Mouse (Mus musculus): Measurements from ENCODE around the gene Rnd1.

The Rnd1 gene

DNA sequence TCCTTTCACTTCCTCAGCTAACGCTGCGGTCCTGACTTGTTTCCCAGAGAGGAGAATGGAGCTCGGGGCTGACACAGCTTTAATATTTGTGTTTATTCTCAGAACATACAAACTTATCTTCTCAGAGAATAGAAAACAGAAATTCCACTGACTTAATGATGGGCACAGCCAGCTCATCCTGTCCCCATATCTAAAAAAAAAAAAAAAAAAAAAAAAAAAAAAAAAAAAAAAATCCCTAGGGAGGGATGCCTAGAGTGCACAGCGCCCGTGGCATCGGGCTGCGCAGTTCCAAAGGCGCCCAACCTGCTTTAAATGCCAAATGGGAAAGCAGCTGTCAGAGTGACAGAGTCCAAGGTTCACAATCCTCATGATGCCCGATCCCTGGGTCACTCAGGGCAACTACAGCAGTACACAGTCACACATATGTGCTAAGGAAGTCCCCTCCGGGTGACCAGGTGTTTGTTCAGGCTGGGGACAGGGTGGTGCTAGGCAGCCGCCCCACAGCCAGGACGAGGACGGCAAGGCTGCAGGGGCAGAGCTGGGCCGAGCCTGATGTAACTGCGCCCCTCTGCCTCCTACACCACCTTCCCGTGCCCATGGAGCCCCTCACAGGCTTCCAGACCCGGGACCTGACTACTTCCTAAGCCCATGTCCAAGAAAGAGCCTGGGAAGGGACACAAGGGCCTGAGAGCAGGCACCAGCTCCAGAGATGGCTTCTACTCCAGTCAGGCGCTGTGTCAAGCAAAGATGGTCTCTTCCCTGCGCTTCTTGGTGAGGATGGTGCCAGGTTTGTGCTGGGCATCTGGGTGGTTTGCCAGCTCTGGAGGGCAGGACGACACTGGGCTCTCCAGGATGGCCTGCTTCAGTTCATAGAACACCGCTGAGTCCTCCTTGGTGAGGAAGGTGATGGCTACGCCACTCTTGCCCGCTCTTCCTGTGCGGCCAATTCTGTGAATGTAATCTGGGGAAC lies 31.9 kb downstream of the Rnd1 start:
- in situ Hi-C loops (cut with MboI; ENCODE audit: unreplicated experiment in 2 of 2): no loop called here

DNA sequence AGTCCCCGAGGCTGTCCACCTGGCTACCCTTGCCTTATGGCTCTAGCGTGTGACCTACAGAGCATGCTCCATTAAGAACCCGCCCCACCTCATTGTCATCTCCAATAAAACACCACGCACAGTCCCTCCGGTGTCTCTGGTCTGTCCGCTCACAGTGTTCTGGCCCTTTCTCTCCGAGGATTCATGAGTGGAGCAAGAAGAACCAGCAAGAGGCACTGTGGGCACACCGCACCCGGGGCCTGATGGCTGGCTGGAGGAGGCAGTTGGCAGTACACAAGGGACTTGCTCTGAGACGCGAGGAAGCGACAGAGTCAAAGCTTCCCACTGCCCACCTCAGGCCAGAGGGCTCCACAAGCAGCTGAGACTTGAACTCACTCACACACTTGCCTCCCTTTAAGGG lies 32.9 kb downstream of the Rnd1 start:
- in situ Hi-C loops (cut with MboI; ENCODE audit: unreplicated experiment in 2 of 2): no loop called here

DNA sequence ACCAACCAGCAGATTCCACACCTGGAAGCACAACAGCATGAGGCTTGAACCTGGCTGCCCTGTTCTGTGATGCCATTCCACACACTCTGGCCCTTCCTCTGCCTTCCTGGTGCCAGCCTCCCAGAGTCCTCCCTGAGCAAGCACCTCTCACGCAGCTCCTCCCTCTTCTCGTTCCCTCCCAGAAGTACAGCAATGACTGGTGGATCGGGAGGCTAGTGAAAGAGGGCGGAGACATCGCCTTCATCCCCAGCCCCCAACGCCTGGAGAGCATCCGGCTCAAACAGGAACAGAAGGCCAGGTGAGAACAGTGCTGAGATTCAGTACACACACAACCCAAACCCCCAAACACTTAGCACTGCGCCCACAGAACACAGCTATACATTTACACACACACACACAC lies 37.1 kb downstream of the Rnd1 start:
- in situ Hi-C loops (cut with MboI; ENCODE audit: unreplicated experiment in 2 of 2): no loop called here

DNA sequence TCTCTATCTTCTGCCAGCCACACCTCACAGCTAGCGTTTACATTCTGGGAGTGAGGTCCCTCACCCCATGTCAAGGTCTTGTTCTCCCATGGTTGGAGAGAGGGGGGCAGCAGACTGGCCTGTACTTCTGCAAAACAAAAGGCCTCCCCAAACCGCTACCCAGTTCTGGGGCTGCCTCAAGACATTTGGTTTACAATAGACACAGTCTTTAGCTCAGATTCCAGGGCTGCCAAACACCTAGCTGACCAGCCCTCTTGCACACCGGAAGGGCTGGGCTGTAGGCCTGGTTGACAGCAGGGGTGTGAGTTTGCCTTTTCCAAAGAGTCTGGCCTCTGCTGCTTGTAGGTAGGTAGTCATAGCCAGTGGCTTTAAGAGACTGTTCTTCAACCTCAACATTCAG lies 40.1 kb downstream of the Rnd1 start:
- in situ Hi-C loops (cut with MboI; ENCODE audit: unreplicated experiment in 2 of 2): no loop called here

DNA sequence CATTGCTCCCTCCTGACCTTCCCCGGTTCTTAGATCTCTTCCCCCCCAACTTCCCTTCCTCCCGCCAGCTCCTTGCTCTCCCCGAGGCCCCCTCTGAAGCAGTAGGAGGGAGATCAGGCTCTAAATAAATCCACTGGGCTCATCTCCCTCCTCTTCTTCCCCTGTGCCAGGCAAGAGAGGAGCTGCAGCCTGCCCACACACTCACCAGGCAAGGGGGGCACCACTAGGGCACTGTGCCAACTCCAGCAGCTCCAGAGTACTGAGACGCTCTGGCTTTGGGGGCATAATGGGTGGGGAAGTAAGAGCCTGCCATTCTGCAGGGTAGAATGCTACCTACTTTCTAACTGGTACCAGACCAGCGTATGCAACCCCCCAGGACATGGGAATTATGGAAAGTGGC lies 40.7 kb downstream of the Rnd1 start:
- in situ Hi-C loops (cut with MboI; ENCODE audit: unreplicated experiment in 2 of 2): no loop called here

DNA sequence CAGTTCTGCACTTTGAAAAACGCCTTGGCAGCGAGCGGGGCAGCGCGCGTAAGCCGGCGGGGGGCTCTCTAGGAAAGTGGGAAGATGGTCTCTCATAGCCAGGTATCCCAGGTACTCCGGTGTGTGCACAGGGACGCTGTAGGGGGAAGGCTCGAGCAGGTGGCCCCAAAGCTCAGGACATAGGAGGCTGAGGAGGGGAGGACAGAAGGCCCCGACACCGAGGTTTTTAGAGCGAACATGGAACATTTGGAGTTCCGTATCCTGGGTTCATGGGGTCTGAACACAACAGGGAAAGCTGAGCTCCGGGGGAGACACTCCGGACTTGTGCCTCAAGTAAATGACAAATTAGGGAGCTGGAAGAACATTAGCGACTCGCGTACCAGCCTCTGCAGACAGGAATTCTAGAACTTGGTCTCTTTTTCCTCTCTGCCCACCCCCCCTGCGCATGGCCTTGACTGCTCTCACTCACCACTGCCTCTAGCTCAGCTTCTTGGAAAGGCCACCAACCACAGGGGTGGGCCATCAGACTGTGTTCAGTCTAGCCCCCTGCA lies 41.9 kb downstream of the Rnd1 start:
- in situ Hi-C loops (cut with MboI; ENCODE audit: unreplicated experiment in 2 of 2): no loop called here

DNA sequence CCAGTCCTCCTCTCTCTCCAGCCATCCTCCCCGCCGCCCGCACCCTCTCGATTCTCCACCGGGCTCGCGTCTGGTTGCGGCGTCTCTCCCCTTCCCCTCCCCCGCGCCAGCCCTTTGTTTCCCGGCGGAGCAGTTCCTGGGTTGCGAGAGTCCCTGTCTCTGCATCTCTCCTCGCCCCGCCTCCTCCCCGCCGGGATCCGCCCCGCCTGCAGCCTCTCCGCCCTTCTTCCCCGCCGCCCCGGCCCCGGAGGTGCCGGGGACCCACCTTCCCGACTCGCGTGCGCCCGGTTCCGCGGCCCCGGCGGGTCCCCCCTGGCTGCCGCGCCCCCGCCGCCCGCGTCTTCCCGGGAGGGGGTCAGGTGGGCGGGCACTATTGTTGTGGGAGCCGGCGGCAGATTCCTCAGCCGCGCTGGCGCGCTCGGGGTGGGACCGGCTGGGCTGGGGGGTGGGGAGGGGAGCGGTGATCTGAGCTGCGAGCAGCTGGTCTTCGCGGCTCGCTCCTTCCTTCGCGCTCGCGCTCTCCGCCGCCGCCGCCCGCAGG lies 42.6 kb downstream of the Rnd1 start:
- in situ Hi-C loops (cut with MboI; ENCODE audit: unreplicated experiment in 2 of 2): no loop called here

DNA sequence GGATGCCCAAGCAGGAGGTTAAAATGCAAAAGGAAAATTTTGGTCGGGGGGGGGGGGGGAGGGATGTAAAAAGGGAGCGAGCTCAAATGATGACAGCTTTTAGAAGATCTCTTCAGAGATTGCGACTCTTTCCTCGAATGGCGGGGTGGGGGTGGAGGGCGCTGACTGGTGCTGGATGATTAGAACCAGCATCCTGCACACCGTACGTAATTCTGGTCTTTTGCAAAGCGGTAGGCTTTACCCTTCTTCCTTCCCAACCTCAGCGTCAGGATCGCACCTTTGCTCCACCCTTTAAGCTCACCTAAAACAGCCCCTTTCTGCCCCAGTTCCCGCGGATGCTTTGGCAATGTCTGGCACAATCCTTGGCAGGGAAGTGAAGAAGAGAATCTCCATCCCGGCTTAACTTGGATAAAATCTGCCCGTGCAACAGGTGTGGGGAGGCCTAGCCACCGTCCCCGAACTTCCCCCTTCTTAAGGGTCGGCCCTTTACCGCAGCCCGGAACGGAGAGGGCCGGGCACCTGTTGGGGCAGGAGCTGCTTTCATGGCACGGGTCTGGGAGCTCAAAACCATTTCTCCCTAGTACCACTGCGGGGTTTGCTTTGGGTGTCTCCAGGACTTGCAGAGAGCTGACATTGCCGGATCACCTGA lies 43.3 kb downstream of the Rnd1 start:
- in situ Hi-C loops (cut with MboI; ENCODE audit: unreplicated experiment in 2 of 2): no loop called here

DNA sequence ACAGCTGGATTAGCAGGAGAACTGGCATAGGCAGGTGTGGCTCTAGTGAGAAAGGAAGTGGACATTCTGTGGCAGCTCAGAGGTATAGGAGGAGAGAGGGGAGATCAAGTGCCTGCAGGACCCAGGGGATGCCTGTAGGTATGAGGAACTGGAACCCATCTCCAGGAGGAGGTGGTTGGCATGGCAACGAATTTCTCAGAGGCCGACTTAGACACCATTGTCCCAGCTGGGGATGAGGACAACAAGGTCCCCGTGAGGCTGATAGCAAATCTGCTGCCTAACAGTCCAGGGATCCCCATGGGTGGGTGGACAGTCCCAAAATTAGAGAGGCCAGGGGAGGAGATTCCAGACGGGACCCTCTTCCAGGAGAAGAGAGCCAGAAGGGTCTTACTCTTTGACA lies 44.3 kb downstream of the Rnd1 start:
- in situ Hi-C loops (cut with MboI; ENCODE audit: unreplicated experiment in 2 of 2): no loop called here

DNA sequence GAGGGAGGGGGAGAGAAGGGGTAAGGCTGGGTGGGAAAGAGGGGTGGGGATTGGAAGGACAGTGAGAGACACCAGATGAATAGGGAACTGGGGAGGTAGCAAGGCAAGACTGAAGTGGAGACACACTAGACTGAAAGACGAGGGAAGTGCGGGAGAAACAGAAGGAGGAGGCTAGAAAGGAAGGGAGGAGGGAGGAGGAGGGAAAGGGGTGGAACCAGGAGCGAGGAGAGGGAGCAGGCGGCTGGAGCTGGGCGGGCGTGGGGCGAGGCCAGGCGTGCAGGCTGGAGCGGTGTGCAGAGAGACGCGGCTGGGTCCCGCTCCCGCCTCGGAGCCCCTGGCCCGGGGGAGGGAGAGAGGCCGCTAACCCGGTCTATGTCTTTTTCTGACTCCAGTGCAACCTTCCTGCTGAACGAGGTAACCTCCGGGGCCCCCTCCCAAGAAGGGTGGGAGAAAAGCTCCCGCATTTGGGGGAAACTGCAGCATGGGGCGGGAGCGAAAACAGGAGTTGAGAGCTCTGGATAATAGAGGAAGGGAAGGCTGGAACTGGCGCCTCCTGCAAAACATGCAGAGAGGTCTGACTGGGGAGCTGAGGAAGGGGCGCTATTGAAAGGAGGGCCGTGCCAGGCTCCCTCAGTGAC lies 45.0 kb downstream of the Rnd1 start:
- in situ Hi-C loops (cut with MboI; ENCODE audit: unreplicated experiment in 2 of 2): no loop called here

DNA sequence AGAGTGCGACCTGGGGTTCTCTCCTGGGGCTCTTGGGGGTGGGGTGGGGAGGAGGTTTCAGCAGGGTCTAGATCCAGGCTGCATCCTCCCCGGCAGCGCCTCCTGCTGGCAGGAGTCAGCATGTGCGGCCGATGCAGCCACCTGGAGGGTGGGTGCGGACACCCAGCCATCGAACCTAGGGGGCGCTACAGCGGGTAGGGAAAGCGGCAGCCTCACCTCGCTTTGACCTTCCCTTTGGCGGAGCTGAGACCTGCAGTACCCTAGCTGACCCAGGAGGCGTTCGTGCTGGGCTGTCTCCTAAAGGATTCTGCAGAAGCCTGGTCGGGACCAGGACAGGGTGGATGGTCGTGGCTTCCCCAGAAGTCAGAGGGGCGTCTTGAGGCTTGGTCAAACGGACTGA lies 45.8 kb downstream of the Rnd1 start:
- in situ Hi-C loops (cut with MboI; ENCODE audit: unreplicated experiment in 2 of 2): no loop called here

DNA sequence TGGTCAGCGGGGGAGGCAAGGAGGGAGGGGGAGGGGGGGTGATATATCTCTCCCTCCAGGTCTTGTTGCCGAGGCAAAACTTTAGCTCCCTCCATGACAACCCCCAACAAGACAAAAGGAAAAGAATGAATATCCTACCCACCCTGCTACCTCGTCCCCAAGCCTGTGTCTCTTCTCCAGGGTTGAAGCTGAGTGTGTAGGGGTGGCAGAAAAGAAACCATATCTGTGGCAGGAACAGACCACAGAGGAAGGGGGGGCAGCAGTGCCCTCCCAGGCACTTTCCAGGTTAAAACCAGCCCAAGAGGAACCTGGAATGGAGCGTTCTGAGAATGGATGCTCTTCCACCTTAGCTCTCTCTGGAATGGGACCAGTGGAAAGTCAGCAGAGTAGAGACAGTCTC lies 46.7 kb downstream of the Rnd1 start, which contains the start of gene Cacnb3:
Gene Cacnb3, plus strand, starts transcription at position 301 of the 400 bp plus-strand sequence.
- in situ Hi-C loops (cut with MboI; ENCODE audit: unreplicated experiment in 2 of 2): no loop called here

DNA sequence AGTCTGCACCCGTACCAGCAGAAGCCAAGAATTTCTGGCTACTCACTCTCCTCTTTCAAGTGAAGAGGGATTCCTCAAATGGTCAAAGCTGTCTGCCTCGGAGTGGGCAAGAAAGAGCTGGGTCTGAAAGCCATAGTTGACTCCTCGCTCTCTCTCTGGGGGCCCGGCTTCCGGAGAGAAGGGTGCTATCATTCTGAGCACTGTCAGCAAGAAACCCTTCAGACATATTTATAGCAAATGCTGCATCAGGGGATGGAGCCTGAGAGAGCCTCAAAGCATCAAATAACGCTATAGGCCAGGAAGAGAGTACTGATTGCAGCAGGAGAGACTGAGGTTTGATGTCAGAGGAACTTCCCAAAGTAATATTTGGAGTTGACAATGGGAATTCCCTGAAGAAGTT lies 47.8 kb downstream of the Rnd1 start:
- in situ Hi-C loops (cut with MboI; ENCODE audit: unreplicated experiment in 2 of 2): no loop called here

DNA sequence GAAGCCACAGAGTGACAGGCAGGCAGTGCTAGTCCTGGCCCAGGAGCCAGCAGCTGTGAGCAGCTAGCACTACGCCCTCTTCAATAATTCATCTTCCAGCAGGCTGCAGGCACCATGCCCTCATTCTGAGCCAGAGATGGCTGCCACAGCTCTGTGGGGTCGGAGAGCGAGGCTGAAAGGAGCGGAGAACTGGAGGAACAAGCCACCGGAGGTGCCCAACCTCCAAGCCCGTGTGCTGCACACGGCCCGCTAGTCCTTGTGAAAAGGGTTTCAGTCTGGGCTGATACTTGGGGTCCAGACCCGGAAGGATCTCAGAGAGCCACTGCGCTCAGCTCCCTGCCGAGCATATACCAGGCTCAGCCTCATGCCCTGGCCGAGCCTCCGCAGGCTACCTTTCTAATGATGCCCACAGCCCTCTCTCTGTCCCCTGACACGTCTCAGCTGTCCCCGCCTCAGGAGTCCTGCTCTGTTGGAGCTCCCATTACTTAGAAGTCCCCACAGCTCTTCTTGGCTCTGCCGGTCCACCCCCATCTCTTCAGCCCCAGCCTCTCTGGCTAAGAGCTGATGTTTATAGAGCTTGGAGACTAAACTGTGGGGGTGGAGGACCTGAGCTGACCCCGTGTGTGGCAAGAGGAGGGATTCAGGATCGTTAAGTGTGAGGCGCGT lies 48.5 kb downstream of the Rnd1 start:
- in situ Hi-C loops (cut with MboI; ENCODE audit: unreplicated experiment in 2 of 2): no loop called here

DNA sequence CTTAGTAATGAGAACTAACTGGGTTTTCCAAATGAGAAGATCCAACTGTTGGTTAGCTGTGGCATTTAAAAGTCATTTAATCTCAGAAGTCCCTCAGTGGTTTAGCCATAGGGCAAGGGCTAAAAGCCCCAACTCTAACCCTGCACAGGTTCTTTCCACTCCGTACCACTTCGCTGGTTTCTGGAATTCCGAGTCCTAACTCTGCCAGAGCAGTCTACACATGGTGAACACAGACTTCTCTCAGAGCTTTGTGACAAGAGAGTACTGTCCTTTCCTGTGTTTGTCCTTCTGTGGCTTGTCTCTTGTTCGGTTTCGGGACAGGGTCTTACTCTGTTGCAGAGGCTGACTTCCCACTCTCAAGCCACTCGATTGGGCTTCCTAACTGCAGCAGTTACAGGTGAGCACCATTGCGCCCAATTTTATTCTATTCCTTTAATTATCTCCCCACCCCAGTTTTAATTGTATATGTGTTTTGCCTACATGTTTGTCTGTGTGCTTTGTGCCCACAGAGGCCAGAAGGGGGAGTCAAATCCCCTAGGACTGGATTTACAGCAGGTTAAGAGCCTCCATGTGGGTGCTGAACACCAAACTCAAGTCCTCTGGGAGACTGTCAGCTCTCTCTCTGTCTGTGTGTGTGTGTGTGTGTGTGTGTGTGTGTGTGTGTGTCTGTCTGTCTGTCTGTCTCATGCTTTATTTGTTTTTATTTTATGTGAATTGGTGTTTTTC lies 50.6 kb downstream of the Rnd1 start:
- in situ Hi-C loops (cut with MboI; ENCODE audit: unreplicated experiment in 2 of 2): no loop called here

DNA sequence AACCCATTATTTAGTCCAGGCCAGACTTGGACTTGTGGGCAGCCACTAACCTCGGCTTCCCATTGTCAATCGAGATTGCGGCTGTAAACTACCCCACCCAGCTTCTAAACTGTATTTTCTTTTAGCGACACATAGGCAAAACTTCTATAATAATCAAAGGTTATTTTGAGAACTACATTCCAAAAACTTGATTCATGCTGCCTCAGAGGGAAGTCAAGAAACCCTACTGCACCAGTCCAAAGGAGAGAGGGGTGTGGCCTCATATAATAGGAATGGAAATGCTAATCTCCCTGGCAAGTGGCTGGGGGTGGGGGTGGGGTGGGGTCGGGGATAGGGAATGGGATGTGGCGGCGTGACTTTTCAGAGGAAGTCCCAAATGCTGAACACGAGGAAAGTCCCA lies 51.2 kb downstream of the Rnd1 start:
- in situ Hi-C loops (cut with MboI; ENCODE audit: unreplicated experiment in 2 of 2): no loop called here

DNA sequence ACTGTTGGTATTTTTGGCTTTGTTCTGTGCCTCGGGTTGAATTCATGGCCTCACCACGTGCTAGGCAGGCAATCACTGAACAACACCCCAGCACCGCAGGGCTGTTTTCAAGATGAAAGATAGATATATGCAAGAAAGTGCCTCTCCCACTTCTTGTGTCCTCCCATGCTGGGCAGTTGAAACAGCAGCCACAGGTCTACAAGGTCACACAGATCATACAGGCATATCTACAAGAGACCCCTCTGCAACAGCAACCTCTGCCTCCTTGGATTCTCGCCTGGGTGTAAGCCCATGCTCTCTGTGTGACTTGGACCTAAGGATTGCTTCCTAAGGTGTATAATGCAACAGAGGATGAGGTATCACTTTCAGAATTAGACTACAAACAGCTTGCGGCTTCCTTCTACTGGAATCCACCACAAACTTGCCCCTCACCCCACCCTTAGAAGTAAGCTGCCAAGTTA lies 53.9 kb downstream of the Rnd1 start:
- in situ Hi-C loops (cut with MboI; ENCODE audit: unreplicated experiment in 2 of 2): loop anchor here in 1 of 2 experiments (25.0 kb wide), 1 partner anchor 236 kb away; the partner anchor contains the start of gene Olfr283

DNA sequence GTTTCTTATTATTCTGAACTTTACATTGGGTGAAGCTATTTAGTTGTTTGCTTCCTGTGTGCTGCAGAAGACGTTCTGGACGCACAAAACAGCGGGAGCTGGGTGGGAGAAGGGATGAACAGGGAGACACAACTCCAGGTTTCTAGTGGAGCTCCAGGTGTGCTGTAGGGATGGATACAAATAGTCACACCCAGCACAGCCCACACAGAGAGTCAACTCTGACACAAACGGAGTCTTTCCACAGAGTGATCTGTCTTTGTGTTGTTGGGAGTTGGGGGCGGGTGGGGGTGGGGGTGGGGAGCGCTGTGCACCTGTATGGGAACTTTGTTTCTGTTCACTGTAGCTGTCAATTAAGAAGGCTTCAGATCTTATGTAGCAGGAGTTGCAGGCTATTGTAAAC lies 54.5 kb downstream of the Rnd1 start:
- in situ Hi-C loops (cut with MboI; ENCODE audit: unreplicated experiment in 2 of 2): loop anchor here in 1 of 2 experiments (25.0 kb wide), 1 partner anchor 235 kb away; the partner anchor contains the start of gene Olfr283

DNA sequence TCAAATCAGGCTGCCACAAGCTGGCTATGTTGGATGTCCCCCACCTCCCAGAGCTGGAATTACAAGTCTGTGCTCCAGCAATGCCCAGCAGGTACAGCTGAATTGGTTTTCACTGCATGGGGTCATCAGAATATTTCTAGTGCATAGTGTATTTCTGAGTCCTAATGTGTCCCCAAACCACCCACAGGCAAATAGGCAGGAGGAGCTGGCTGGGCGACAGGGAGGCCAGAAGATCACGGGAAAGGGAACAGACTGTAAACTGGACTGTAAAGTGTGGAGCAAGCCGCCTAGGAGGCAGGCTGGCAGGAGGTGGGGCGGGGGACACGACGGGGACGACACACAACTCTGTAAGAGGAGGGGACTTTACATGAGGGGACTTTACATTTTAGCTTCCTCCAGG lies 55.1 kb downstream of the Rnd1 start:
- in situ Hi-C loops (cut with MboI; ENCODE audit: unreplicated experiment in 2 of 2): loop anchor here in 1 of 2 experiments (25.0 kb wide), 1 partner anchor 235 kb away; the partner anchor contains the start of gene Olfr283
